Mouse (Mus musculus): Measurements from ENCODE around the gene Snrnp70.
A peak's percentile ranks its signal among the peaks of the same experiment; 100 is the strongest.
"Not testable (repeated sequence)": the region's sequence is repeated elsewhere in the genome, so short reads cannot be mapped to it uniquely, and the experiment has no call there.

Gene Snrnp70

DNA sequence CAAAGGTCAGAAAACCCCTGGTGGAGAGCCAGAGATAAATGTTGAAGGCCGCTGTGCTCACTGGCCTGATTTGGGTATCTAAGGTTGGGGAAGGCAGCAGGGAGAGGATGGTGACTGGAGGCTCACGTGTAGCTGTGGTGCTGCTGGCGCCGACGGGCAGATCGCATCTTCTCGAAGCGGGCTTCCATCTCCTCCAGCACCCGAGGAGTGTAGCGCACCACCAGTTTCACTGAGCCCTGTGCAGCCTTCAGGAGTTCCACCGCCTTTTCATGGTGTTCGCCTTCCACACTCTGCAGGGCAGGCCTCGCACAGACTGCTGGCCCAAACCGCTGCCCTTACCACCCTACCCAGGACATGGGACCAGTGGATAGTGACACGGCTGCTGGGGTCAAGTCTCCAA, 27.4 kb downstream of the Snrnp70 start:
- DNase-seq (ENCODE audit: low read depth, low spot score), result no peak

DNA sequence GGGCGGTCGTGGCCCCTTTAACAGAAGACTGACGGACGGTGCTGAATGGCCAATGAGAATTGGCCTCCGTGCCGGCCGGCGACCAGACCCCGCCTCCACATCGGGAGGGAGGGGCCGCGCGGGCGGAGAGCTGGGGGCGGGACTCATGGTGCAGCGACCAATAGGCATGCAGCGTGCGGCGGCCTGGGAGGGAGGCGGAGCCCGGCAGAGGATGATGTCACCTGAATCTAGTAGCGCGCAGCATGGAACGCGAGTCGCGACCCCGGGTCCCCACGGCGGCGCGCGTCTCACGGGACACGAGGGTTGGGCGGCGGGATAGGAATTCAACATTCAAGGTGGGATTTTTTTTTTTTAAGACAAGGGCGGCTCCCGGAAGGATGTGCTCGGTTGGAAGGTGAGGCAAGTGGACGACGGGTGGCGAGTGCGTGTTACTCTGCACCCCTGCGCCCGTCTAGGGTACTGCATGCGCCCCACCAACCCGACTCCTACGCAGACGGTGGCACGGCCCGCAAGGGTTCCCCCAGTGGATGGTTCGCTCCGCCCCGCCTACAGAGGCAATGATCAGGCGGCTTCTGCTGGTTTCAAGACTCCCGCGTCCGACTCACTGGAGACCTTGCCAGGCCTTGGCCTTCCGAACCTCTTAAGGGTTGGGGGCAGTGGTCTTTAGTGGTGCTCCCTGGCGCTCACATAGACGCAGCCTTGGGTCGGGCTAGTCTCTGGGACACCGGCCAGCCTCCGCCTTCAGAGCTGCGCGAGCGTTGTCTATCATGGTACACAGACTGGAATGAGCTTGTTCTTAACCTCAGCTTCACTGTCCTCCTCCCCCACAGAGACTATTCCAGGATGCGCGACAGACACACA, 28.3 kb downstream of the Snrnp70 start:
- DNase-seq (ENCODE audit: low read depth, low spot score), result peak; percentile 90

DNA sequence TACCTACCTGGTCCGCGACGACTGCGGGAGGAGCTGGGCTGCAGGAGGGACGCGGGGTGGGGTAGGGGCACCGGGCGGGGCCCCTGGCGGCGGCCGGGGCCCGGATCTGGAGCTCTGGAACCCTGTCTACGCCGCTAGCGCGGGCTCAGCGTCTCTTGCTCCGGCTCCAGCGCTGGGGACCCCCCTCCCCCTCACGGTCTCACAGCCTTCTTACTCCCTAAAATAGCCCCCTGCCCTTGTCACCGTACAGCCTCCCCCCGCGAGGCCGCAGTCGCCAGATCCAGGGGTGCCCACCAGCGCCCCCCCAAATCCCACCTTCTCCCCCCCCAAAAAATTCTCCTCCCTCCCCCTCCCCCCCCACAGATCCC, 28.9 kb downstream of the Snrnp70 start, which contains the start of gene Ppfia3:
Gene Ppfia3, minus strand, starts transcription at position 368 of the 368 bp plus-strand sequence.
- DNase-seq (ENCODE audit: low read depth, low spot score), result no peak

DNA sequence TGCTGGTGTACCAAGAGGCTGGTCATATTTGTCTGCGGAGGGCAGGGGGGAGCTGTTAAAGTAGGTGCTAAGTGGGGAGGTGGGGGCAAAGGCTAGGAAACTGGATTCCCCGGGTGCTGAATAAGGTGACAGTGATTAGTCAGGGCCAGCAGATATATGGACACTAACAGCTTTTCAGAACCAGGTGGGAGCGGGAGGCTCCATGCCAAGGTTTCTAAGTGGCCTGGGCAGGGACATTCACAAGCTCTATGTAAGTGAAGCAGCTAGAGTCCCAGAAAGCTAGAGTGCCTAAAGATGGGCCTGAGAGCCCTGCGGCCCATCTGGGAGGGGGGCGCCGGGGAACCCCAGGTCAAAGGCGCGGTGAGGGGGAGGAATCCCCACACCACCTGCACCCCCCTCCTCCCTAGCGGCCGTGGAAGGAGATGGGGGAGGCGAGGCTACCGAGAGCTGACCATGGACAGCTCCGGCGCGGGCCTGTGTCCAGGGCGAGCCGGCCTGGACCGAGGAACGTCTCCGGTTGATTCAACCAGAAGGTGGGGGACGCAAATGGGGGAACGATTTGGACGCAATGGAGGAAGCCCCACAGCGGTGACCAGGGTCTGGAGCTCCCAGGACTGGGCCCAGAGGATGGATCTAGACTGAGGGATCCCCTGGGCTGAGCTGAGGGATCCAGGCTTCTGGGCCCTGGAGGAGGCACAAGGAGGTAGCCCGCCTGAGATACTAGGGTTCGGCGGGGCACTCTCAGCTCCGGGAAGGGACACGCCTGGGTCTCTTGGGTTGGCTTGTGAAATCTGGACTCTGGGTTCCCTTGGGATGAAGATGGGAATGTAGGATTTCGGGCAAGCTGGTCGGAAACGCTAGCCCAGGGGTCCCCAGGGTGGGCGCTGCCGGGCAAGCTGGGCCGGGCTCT, 29.5 kb downstream of the Snrnp70 start:
- DNase-seq (ENCODE audit: low read depth, low spot score), result no peak

DNA sequence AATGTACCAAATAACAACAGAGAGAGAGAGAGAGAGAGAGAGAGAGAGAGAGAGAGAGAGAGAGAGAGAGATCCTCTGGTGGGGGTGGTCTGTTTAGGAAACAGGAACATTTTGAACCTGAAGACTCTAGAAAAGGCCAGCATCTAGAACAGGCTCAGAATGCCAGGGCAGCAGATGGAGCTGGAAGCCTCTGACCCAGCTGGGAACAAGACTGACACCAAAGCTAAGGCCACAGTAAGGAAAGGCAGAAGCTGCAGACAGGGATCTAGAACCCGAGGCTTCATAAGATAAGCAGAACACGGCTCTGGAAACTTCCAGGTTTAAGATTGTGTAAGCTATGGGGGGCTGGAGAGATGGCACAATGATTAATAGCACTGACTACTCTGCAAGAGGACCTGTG, 31.6 kb downstream of the Snrnp70 start:
- DNase-seq (ENCODE audit: low read depth, low spot score), result no peak

DNA sequence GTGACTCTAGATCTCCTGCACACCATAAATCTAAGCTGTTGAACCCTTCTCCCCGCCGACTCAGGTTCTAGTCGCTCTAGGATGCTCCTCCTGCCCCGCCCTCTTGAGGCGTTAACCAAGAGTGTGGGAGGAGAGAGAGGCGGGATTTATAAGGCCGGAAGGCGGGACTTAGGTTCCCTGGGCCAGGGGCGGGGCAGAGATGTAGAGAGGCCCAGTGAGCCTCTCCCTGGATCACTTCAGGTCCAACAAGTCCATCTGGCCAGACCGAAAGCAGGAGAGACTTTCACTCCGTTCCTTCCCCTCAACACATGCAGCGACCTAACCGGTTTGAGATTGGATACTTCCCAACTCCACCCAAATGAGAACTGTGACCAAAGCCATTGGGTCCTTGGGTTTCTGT, 32.7 kb downstream of the Snrnp70 start:
- no peak for DNase-seq (ENCODE audit: low read depth, low spot score)

DNA sequence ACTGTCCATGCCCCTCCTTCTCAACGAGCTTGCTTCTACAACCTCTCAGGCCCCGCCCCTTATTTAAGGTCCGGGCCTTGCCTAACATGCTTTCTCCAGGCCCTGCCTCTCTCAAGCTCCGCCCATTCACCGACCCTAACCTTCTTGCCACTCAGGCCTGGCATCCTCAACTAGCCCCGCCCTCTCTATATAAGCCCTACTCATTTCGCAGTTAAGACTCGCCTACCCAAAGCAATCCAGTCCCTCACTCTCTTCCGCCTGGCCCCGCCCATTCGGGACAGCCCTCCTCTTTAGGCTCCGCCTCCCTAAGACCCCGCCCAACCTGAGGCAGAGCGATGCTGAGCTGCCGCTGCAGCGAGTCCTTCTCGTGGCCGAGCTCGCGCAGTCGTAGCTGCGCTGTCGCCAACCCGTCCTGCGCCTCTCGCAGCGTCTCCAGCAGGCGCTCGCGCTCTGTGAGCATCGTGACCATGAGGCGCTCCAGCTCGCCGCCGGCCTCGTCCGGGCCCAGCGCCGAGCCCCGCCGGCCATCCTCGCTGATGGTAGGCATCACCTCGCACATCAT, 34.2 kb downstream of the Snrnp70 start:
- DNase-seq (ENCODE audit: low read depth, low spot score), result peak; percentile 99

DNA sequence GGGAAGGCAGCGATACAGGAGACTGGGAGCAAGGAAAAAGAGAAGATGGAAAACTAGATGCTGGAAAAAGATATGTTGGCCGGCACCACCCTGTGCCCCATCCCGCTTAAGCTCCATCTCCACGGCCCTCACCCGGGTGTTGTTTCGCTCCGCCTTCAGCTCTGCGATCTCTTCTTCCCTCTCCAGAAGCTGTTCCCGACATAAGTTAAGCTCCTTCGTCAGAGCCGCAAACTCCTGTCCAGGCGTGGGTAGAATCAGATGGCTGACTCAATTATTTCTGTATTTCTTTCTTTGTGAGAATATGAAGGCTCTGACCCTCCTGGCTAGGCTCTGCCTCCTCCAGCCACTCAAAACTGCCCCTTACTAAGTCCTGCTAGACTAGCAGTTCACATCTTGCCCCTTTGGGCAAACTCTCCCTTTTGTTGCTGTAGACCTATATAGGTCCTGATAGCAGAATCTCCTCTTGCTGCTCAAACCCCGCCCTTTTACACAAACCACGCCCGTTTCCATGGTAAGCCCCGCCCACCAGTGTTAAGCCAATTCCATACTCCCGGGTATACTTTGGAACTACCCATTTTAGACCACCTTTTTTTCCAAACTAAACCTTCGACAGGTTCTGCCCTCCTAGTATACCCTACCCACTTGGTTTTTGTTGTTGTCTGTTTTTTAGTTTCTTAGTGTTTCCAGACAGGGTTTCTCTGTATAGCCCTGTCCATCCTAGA, 35.0 kb downstream of the Snrnp70 start:
- no peak for DNase-seq (ENCODE audit: low read depth, low spot score)

DNA sequence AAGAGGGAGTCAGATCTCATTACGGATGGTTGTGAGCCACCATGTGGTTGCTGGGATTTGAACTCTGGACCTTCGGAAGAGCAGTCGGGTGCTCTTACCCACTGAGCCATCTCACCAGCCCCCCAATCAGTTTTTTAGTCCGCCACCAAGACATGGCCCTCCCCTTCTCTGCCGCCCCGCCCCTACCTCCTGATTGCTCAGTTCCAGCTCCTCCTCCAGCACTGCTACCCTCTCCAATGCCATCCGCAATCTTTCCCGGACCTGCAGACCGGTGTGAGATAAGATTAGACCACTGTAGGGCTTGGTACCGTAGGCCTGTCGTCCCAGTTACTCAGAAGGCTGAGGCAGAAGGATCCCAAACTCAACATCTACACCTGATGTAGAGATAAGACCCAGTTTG, 36.5 kb downstream of the Snrnp70 start:
- not testable (repeated sequence) for DNase-seq (ENCODE audit: low read depth, low spot score)

DNA sequence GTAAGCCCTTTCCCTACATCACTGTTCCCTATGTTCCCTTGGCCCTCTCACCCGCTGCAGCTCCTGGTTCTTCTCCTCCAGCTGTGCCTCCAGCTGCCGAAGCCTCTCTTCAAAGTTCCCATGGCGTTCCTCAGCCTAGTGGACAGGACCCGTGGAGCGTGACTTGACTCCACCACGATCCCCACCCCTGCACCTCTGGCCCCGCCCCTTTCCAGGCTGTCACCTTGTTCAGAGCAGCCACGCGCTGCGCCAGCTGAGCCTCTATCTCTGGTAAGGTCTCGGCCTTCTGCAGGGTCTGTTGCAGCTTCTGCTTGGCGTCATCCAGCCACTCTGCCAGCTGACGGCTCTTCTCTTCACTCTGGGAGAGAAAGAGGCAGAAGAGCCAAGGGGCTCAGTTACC, 39.5 kb downstream of the Snrnp70 start:
- DNase-seq (ENCODE audit: low read depth, low spot score), result no peak

DNA sequence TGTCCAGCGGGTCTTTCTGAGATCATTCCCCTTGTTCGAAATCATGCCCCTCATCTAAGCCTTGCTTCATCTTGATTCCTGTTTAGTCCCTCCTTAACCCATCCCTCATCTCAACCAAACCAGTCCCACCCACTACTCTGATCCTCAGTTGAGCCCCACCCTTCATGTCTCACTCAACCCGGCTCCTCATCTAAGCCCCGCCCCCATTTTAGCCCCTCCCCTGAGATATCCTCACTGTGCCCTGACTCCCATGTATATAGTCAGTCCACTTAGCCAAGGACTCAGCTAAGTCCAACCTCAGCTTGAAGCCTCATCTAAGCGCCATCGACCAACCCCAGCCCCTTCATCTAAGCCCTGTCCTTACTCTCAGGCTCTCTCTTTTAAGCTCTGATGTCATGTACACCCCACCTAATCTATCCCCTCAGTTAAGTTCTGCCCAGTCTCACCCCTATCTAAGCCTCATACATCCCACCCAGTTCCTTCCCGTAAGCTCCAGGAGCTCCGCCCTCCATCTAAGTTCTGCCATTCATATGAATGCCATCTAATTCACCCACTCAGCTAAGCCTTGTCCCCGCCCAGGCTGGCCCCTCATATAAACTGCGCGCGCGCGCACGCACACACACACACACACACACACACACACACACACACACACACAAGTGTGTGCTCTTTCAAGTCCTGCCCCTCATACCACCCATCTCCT, 40.1 kb downstream of the Snrnp70 start:
- DNase-seq (ENCODE audit: low read depth, low spot score), result no peak

DNA sequence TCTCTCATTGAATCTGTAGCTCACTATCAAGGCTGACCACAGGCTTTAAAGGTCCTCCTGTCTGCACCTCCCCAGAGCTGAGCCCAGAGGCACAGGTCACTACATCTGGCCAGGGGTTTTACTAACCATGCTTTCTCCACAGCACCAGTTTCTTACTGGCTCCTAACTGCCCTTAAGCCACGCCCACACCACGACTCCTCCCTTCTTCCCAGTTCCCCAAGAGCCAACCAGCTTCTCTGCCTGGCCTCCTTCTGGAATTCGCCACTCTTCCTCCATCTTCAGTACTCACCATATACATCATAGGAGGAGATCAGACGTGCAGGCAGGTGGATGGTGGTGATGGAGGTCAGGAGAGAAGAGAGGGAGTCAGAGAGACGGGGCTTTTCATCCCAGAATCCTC, 42.5 kb downstream of the Snrnp70 start:
- no peak for DNase-seq (ENCODE audit: low read depth, low spot score)

DNA sequence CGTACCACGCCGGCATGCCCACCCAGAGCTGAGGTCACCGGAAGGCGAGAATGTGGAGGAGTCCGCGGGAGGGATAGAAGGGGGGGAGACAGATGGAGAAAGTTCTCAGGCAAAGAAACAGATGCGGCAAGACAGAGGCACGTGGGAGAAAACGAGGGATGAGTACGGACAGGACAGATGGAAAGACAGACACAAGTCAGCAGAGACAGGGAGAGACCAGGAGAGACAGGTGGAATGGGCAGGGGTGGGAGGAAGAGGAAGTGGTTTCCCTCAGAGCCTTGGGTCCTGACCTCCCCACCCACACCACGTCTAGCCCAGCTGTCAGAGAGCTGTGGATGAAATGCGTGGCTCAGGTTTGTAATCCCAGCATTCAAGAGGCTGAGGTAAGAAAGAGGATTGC, 48.6 kb downstream of the Snrnp70 start:
- DNase-seq (ENCODE audit: low read depth, low spot score), result no peak

DNA sequence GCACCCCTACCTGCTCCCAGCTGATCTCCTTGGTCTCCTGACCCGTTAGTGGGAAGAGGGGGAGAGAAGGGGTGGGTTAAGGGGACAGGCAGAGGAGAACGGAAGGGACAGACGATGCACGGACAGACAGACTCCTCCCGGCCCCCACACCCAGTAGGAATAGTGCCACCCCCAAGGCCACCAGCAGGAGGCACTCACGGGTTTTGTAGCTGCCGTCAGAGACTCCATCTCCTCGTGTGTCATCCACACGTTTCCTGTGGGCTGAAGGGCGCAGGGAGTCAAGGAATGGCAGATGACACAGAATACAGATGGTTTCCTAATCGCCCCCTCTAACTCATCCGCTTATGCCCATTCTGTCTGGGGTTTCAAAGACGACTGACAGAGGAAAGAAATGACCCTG, 52.0 kb downstream of the Snrnp70 start:
- DNase-seq (ENCODE audit: low read depth, low spot score), result no peak

DNA sequence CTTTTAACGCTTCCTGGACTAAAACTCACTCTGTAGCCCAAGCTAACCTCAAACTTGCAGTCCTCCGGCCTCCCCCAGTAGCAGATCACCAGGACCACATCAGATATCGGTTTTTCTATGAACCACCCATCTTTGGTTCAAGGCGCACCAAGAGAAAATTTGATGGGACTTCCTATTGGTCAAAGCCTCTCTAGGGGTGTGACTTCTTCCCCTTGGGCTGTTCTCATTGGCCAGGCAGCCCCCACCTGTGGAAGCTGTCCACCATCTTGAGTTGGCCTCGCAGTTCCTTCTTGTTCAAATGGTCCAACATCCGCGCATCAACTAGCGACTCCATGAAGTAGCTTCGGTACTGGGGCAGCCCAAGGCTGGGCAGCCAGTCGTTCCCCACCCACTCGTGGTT, 53.5 kb downstream of the Snrnp70 start:
- no peak for DNase-seq (ENCODE audit: low read depth, low spot score)

DNA sequence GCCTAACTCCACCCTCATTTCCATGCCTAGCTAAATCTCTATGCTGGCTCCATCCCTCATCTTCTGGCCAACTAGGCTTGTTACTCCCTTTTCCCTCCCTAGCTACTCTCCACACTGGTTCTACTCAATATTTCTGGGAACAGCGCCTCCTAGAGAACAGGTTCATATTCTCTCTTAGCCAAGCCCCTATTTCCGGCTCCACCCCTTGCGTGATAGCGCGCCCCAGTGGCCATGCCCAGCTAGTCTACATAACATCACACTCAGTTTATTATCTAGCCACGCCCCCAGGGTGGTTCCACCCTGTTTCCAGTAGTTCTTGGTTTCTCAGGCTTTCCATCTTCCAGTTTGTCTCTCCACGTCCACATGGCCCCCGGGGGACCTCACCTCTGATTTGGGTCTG, 54.2 kb downstream of the Snrnp70 start:
- DNase-seq (ENCODE audit: low read depth, low spot score), result no peak

DNA sequence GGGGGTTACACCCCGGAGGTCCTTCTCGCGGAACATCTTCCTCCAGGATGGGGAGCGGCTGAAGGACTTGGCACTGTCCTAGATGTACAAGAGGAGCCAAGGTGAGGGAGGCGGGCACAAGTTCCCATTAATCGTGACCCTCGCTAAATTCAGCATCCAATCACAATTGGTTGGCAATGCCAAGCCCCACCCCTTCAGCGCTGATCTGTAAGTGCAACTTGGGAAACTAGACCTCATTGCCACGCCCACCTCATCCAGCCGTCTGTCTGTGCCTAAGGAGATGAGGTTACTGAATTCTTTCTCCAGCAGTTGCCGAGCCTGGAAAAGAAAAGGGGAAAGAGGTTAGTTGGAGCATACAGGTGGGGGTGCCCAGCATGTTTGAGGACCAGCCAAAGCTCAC, 54.9 kb downstream of the Snrnp70 start:
- DNase-seq (ENCODE audit: low read depth, low spot score), result no peak

DNA sequence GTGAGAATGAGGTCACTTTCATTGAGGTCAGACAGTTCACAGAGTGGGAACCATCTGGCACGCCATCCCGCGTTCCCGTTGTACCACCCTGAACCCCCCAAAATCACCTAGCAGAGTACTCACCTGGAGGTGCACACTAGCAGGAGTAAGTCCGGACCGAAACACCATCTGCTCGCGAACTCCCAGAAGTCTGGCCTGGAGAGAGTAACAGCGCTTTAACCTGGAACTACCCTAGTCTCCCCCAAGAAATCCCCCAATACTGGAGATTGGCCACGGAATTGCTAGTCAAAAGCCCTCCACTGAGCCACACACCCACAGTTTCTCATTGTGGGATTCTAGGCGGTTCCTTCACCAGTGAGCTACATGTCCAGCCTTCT, 55.5 kb downstream of the Snrnp70 start:
- DNase-seq (ENCODE audit: low read depth, low spot score), result no peak

DNA sequence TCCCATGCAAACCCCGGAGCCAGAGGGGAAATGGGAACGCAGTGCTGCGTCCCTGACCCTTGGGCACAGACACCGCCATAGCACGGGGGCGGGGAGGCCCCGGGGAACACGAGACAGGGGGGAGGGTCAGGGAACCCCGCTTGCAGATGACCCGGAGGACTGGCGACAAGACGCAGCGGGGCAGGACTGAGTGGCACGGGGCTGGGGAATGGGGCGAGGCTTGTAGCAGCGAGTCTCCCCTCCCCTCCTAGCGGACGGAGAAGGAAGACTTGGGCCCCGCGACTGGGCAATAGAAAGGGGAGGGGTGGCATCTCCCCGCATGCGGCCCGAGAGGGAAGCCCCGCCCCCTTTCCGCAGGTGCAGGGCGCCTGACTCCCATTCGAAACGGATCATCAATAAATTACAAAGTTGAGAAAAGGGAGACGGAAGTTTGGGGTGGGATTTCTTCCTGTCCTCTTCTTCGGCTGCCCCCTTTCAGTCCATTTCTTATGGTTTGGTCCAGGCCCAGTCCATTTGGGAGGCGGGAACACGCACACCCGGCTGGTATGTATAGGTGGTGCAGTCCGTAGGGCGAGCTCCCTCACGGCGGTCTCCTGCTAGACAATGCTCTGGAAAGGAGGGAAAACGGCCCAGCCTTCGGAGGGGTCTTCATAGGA, 56.0 kb downstream of the Snrnp70 start:
- DNase-seq (ENCODE audit: low read depth, low spot score), result no peak

DNA sequence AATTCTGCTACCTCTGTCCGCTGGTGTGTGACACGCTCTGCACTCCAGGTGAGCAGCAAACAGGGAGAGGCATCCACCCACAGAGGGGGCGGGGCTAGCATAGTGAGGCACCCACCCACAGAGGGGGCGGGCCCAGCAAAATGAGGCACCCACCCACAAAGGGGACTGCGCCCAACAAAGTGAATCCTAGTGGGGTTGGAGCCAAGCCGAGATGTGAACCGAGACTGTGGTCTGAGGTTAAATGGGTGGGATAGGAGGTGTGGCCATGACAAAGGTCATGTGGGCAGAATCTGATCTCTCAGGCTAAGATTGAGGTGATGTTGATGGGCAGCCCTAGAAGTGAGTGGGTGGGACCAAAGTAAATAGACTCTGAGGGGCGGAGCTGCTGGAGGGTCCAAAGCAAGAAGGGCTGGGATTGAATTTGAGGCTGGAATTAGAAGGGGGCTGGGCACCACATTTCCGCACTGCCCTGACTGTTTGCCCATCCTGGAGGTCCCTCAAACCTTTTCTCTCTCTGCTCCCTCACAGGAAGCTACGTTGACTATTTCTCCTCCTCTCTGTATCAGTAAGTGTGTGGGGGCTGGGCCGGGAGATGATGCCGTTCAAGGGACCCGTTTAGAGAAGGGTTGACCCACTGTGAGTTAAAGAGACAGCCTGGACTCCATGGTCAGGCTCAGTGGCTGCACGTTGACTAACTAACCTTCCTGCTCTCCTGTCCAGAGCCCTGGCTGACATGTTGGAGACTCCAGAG, 57.2 kb downstream of the Snrnp70 start:
- DNase-seq (ENCODE audit: low read depth, low spot score), result no peak
